Mouse (Mus musculus) testis, adult 2 months (tissue): ENCODE data around the gene Fam205c.

Experiments
- CTCF ChIP-seq: fragments of 200-500 bp; IDR thresholded peaks from 2 replicates; pipeline ENCODE4 v1.5.1; 2012; ENCODE audit warnings: low read depth, mild to moderate bottlenecking, inconsistent platforms, low read length, moderate library complexity; ENCODE audit not compliant: control insufficient read depth, insufficient read depth, insufficient replicate concordance
- POLR2A ChIP-seq: fragments of 200-500 bp; IDR thresholded peaks from 2 replicates; pipeline ENCODE4 v1.6.1; 2012; ENCODE audit warnings: low read depth, mild to moderate bottlenecking, inconsistent platforms, low read length, moderate library complexity; ENCODE audit not compliant: control insufficient read depth

- TF ChIP-seq CTCF: no peak
- TF ChIP-seq POLR2A: no peak
Observed at GRCm38 (mm10) chr4:42886926-42887325, 12.9 kb upstream of the Fam205c start.
